Mouse (Mus musculus) heart, embryonic 11.5 days (tissue): ENCODE data around the gene Morn3. TPM values are rescaled to one million over a fixed set of nuclear protein-coding genes. Genes with fewer than 3 reads are reported as not detected.

Experiments
- ATAC-seq: fragments of 200-750 bp; cut with Nextera tagmentation; replicated peaks from 2 replicates; pipeline ENCODE4 v1.8.0; 2017; ENCODE audit warnings: moderate library complexity; ENCODE audit not compliant: insufficient number of reproducible peaks, low FRiP score, low TSS enrichment
- H3K27ac ChIP-seq: fragments of 300-500 bp; sonication (generic); 2 replicates; pipeline ENCODE4 v1.5.1; 2014; ENCODE audit warnings: mild to moderate bottlenecking, low read depth, low read length
- H3K27me3 ChIP-seq: fragments of 300-500 bp; sonication (generic); 2 replicates; pipeline ENCODE4 v1.6.1; 2014; ENCODE audit warnings: mild to moderate bottlenecking, low read length, mixed read lengths; ENCODE audit not compliant: control insufficient read depth, insufficient read depth
- H3K36me3 ChIP-seq: fragments of 300-500 bp; sonication (generic); 2 replicates; pipeline ENCODE4 v1.6.1; 2014; ENCODE audit warnings: mild to moderate bottlenecking, low read length, moderate library complexity, mixed read lengths; ENCODE audit not compliant: control insufficient read depth, insufficient read depth
- H3K4me1 ChIP-seq: fragments of 300-500 bp; sonication (generic); 2 replicates; pipeline ENCODE4 v1.6.1; 2014; ENCODE audit warnings: low read length; ENCODE audit not compliant: control insufficient read depth, insufficient read depth
- H3K4me2 ChIP-seq: fragments of 300-500 bp; sonication (generic); 2 replicates; pipeline ENCODE4 v1.6.1; 2014; ENCODE audit warnings: mild to moderate bottlenecking, moderate library complexity
- H3K4me3 ChIP-seq: fragments of 300-500 bp; sonication (generic); 2 replicates; pipeline ENCODE4 v1.5.1; 2014; ENCODE audit warnings: low read depth, low read length
- H3K9ac ChIP-seq: fragments of 300-500 bp; sonication (generic); 2 replicates; pipeline ENCODE4 v1.6.1; 2014; ENCODE audit warnings: mild to moderate bottlenecking, low read depth, low read length, moderate library complexity
- H3K9me3 ChIP-seq: fragments of 300-500 bp; sonication (generic); replicated peaks from 2 replicates; pipeline ENCODE4 v1.6.1; 2016; ENCODE audit warnings: low read length; ENCODE audit not compliant: control insufficient read depth
- WGBS: fragments of 180-500 bp; shearing (Covaris S2); extraction: QIAGEN DNeasy Blood & Tissue Kit; methylation state at CpG from one replicate; pipeline ENCODE4 v1.1.7; 2014; ENCODE audit not compliant: insufficient replicate concordance; 5-methylcytosine and 5-hydroxymethylcytosine counted together
- polyA plus RNA-seq: library from polyadenylated mRNA; unstranded; fragments of >200 nt; fragmentation: Nextera tagmentation; extraction: Ambion mirVana; gene quantifications from 2 replicates; pipeline ENCODE4 v1.2.1, GENCODE M21; 2014

Gene Morn3
- polyA plus RNA-seq, 1 experiment from 2014 or later = 0.69 TPM

- no peak overlapping the region for H3K9ac ChIP-seq
- H3K27ac ChIP-seq = no peak overlapping the region
- no peak overlapping the region for H3K4me3 ChIP-seq
- no peaks in the 10 kb centered on the region for H3K9me3 ChIP-seq
- no peaks in the 10 kb centered on the region for H3K36me3 ChIP-seq
- no peak overlapping the region for H3K4me2 ChIP-seq
- H3K27me3 ChIP-seq = no peaks in the 10 kb centered on the region
- ATAC-seq = no peak
- H3K4me1 ChIP-seq = peaks cover 7% of the 10 kb centered on the region; the same call in 1 of the 2 replicates
- WGBS = 92% methylated on average over 6 of the region's 6 CpGs
These were observed 36.0 kb downstream of the Morn3 start for GRCm38 (mm10) chr5:123010806-123011205.

- H3K4me1 ChIP-seq = peaks cover 7% of the 10 kb centered on the region; the same call in 1 of the 2 replicates
- no peak for ATAC-seq
- no peak overlapping the region for H3K4me2 ChIP-seq
- WGBS = 56% methylated on average over 11 of the region's 11 CpGs
- no peak overlapping the region for H3K9ac ChIP-seq
- H3K9me3 ChIP-seq = no peaks in the 10 kb centered on the region
- no peaks in the 10 kb centered on the region for H3K36me3 ChIP-seq
- H3K27ac ChIP-seq = no peak overlapping the region
- no peak overlapping the region for H3K4me3 ChIP-seq
- H3K27me3 ChIP-seq = no peaks in the 10 kb centered on the region
These were observed 36.9 kb downstream of the Morn3 start for GRCm38 (mm10) chr5:123009873-123010272.

- Histone ChIP-seq H3K4me2 (no peak overlapping the region), H3K4me3 (no peak overlapping the region), H3K9ac (no peak overlapping the region), H3K27me3 (no peaks in the 10 kb centered on the region), H3K36me3 (no peaks in the 10 kb centered on the region), H3K9me3 (no peaks in the 10 kb centered on the region), H3K4me1 (0 out of 2 replicates have a peak, but pooled peaks cover 4% of the 10 kb centered on the region), H3K27ac (no peak overlapping the region)
- WGBS = 72% methylated on average over 7 of the region's 7 CpGs
- no peak for ATAC-seq
These were observed 37.8 kb downstream of the Morn3 start for GRCm38 (mm10) chr5:123008877-123009493.

DNA sequence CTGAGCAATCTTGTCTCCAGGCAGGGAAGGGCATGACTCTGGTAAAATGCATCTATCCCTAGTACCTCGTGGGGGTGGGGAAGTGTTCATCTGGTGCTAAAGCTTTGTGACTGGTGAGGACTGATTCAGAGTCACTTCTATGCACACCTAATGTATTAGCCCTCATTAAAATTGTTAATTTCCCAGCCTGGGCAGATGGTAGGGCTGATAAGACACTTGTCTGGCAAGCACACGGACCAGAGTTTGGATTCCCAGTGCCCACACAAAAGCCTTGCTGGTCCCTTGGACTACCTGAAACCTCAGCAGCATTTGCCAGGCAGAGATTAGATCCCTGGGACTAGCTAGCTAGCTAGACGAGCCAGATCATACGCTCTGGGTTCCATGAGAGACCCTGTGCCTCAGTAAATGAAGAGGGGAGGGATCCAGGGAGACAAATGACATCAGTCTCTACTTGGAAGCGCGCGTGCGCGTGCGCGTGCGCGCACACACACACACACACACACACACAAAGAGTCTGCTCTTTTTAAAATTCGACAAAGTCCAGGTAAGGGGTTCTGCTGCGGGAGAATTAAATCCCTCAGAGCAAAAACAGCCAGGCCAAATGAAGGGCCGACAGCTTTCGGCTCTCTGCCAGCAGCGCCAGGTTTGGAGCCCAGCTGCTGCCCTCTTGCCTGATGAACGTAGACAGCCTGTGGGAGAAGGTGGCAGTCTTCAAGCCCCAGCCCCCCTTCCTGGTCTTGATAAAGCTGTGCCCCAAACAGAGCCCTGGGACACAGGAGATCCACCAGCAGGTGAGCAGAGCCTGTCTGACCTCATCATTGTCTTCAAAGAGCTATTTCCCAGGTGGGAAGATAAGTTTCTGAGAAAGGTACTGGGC lies 40.9 kb downstream of the Morn3 start:
- 63% methylated on average over 19 of the region's 19 CpGs for WGBS
- H3K4me1 ChIP-seq = 0 out of 2 replicates have a peak, but pooled peaks cover 4% of the 10 kb centered on the region
- H3K9me3 ChIP-seq = no peaks in the 10 kb centered on the region
- no peak overlapping the region for H3K4me2 ChIP-seq
- no peak overlapping the region for H3K4me3 ChIP-seq
- no peaks in the 10 kb centered on the region for H3K27me3 ChIP-seq
- H3K9ac ChIP-seq = peak overlapping the region; percentile 34; the same call in 1 of the 2 replicates
- H3K36me3 ChIP-seq = no peaks in the 10 kb centered on the region
- no peak overlapping the region for H3K27ac ChIP-seq
- ATAC-seq = no peak

DNA sequence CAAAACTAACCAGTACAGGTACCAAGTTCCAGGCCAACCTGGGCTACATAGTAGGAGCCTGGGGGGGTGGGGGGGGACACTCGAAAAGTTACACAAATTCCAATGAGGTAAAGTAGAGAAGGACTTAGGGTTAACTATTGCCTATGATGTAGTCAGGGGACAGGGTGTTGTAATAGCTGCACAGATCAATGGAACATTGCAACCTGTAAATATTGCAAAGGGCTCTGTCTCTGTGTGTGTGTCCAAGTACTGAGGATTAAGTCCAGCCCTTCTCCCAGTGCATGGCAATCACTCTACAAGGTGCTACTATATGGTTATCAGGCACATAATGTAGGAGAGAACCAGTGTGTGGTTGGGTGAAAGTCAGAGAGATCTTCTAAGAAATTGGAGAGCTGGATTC lies 45.9 kb downstream of the Morn3 start:
- no peaks in the 10 kb centered on the region for H3K27me3 ChIP-seq
- no peak overlapping the region for H3K4me3 ChIP-seq
- H3K9ac ChIP-seq = no peak overlapping the region
- WGBS = 56% methylated on average over 1 of the region's 1 CpGs
- H3K9me3 ChIP-seq = no peaks in the 10 kb centered on the region
- no peaks in the 10 kb centered on the region for H3K36me3 ChIP-seq
- no peak overlapping the region for H3K4me2 ChIP-seq
- ATAC-seq = no peak
- no peak overlapping the region for H3K27ac ChIP-seq
- H3K4me1 ChIP-seq = no peaks in the 10 kb centered on the region

GRCm38 (mm10) chr5:122997205-122998204 lies 49.3 kb downstream of the Morn3 start:
- H3K4me3 ChIP-seq = no peak overlapping the region
- H3K4me1 ChIP-seq = peaks cover 5% of the 10 kb centered on the region
- no peaks in the 10 kb centered on the region for H3K9me3 ChIP-seq
- no peaks in the 10 kb centered on the region for H3K36me3 ChIP-seq
- ATAC-seq = no peak
- WGBS = 87% methylated on average over 18 of the region's 18 CpGs
- no peak overlapping the region for H3K9ac ChIP-seq
- no peak overlapping the region for H3K27ac ChIP-seq
- H3K4me2 ChIP-seq = no peak overlapping the region
- H3K27me3 ChIP-seq = no peaks in the 10 kb centered on the region

GRCm38 (mm10) chr5:122994910-122995309 lies 51.9 kb downstream of the Morn3 start:
- Histone ChIP-seq H3K9ac (peak overlapping the region; percentile 59), H3K4me2 (peak overlapping the region; percentile 19; the same call in 1 of the 2 replicates), H3K27ac (0 out of 2 replicates have a peak overlapping the region, but pooled peaks have one; percentile 46), H3K9me3 (no peaks in the 10 kb centered on the region), H3K27me3 (no peaks in the 10 kb centered on the region), H3K4me3 (no peak overlapping the region), H3K36me3 (no peaks in the 10 kb centered on the region), H3K4me1 (peaks cover 20% of the 10 kb centered on the region)
- ATAC-seq = no peak
- WGBS = 0% methylated on average over 1 of the region's 1 CpGs

GRCm38 (mm10) chr5:122994303-122994846 lies 52.4 kb downstream of the Morn3 start:
- H3K4me1 ChIP-seq = peaks cover 20% of the 10 kb centered on the region
- ATAC-seq = peak; percentile 71; the same call in 1 of the 2 replicates
- H3K9ac ChIP-seq = peak overlapping the region; percentile 59
- H3K27ac ChIP-seq = peak overlapping the region; percentile 46; the same call in 1 of the 2 replicates
- H3K36me3 ChIP-seq = no peaks in the 10 kb centered on the region
- WGBS = 10% methylated on average over 5 of the region's 5 CpGs
- peak overlapping the region; percentile 19; the same call in 1 of the 2 replicates for H3K4me3 ChIP-seq
- H3K4me2 ChIP-seq = peak overlapping the region; percentile 60
- no peaks in the 10 kb centered on the region for H3K9me3 ChIP-seq
- H3K27me3 ChIP-seq = no peaks in the 10 kb centered on the region
